Mouse (Mus musculus): ENCODE results near the gene Shb.

GRCm38 (mm10) chr4:45505671-45506070 is 26.6 kb downstream of the Shb start:
- no peak for TF ChIP-seq POLR2A (IDR thresholded peaks at IDR 0.05; ENCODE audit: low read depth, low read length)
- TF ChIP-seq CTCF (IDR thresholded peaks at IDR 0.05; ENCODE audit: extremely low read depth, insufficient read length, insufficient replicate concordance, low read depth, low read length), result no peak

Measured in small intestine, adult 2 months (tissue).